Mouse (Mus musculus) lung, postnatal 0 days (tissue): ENCODE results near the gene Baz1b. TPM values are rescaled to one million over a fixed set of nuclear protein-coding genes. Genes with fewer than 3 reads are reported as not detected.

Experiments
- ATAC-seq: fragments of 200-750 bp; cut with Nextera tagmentation; 2 replicates; pipeline ENCODE4 v1.8.0; 2017; ENCODE audit warnings: moderate library complexity
- DNase-seq: peaks from one replicate; pipeline ENCODE4 v3.0.0-alpha.2; 2016; ENCODE audit warnings: low spot score
- H3K27ac ChIP-seq: fragments of 300-500 bp; sonication (generic); 2 replicates; pipeline ENCODE4 v1.5.1; 2014; ENCODE audit warnings: antibody characterized with exemption, mild to moderate bottlenecking, low read length, mixed read lengths
- H3K27me3 ChIP-seq: fragments of 300-500 bp; sonication (generic); replicated peaks from 2 replicates; pipeline ENCODE4 v1.6.1; 2014; ENCODE audit warnings: low read length, mixed read lengths; ENCODE audit not compliant: insufficient read depth
- H3K36me3 ChIP-seq: fragments of 300-500 bp; sonication (generic); 2 replicates; pipeline ENCODE4 v1.6.1; 2014; ENCODE audit warnings: low read length, mixed read lengths; ENCODE audit not compliant: insufficient read depth
- H3K4me1 ChIP-seq: fragments of 300-500 bp; sonication (generic); 2 replicates; pipeline ENCODE4 v1.6.1; 2014; ENCODE audit warnings: antibody characterized with exemption, low read depth, low read length, mixed read lengths; ENCODE audit not compliant: insufficient read depth
- H3K4me2 ChIP-seq: fragments of 300-500 bp; sonication (generic); replicated peaks from 2 replicates; pipeline ENCODE4 v1.6.1; 2014; ENCODE audit warnings: low read depth, mild to moderate bottlenecking, low read length, moderate library complexity, mixed read lengths
- H3K4me3 ChIP-seq: fragments of 300-500 bp; sonication (generic); 2 replicates; pipeline ENCODE4 v1.5.1; 2014; ENCODE audit warnings: low read depth, low read length
- H3K9ac ChIP-seq: fragments of 300-500 bp; sonication (generic); replicated peaks from 2 replicates; pipeline ENCODE4 v1.6.1; 2014; ENCODE audit warnings: low read depth, mild to moderate bottlenecking
- H3K9me3 ChIP-seq: fragments of 300-500 bp; sonication (generic); 2 replicates; pipeline ENCODE4 v1.6.1; 2016; ENCODE audit warnings: low read length, mixed read lengths
- CTCF ChIP-seq: IDR thresholded peaks from 2 replicates; pipeline ENCODE4 v1.5.1; 2016; ENCODE audit warnings: antibody characterized with exemption, mild to moderate bottlenecking
- EP300 ChIP-seq: IDR thresholded peaks from 2 replicates; pipeline ENCODE4 v1.6.1; 2016; ENCODE audit warnings: antibody characterized with exemption, mild to moderate bottlenecking, control low read depth
- WGBS: fragments of 180-500 bp; shearing (Covaris S2); extraction: QIAGEN DNeasy Blood & Tissue Kit; methylation state at CpG from one replicate; pipeline ENCODE4 v1.1.7; 2014; 5-methylcytosine and 5-hydroxymethylcytosine counted together
- polyA plus RNA-seq: library from polyadenylated mRNA; unstranded; fragments of >200 nt; fragmentation: Nextera tagmentation; extraction: Ambion mirVana; gene quantifications from 2 replicates; pipeline ENCODE4 v1.2.1, GENCODE M21; 2015

Gene Baz1b
- polyA plus RNA-seq, 1 experiment from 2014 or later = 14.6 TPM

DNA sequence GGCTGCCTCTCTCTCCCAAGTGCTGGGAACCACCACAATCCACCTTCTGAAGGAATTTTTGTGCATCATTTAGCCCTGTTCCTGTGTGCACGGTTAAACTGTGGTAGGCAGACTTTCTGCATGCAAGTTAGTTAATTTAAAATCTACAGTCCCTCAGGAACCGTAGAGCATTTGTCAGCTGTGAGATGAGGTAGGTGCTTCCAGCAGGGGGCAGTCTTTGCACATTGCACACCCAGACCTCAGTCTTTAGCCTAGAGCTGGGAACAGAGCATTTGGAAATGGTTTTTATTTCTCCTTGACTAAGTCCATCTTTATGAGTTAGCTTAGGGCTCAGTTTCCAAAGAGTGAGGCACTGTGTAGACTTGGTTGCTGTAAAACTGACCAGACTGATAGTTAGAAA lies 49.5 kb downstream of the Baz1b start:
- Histone ChIP-seq H3K27ac (no peak overlapping the region), H3K4me3 (no peak overlapping the region), H3K27me3 (no peaks in the 10 kb centered on the region), H3K9me3 (no peaks in the 10 kb centered on the region), H3K36me3 (peaks cover 53% of the 10 kb centered on the region), H3K4me2 (no peak overlapping the region), H3K4me1 (no peaks in the 10 kb centered on the region), H3K9ac (no peak overlapping the region)
- WGBS = 28% methylated on average over 2 of the region's 2 CpGs
- ATAC-seq = no peak
- TF ChIP-seq EP300 (no peak), CTCF (peak; percentile 86)
- DNase-seq = peak; percentile 63

DNA sequence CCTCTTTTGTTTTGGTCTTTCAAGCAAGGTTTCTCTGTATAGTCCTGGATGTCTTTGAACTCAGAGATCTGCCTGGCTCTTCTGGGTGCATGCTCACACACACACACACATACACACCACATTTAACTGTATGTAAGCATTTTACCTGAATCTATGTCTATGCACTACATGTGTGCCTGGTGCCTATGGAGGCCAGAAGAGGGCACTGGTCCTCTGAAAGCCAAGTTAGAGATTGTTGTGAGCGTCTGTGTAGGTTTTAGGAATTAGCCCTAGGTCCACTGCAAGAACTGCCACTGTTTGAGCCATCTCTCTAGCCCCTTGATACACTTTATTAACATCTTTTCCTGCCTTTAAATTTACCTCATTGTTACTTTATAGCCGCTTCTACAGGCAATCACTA lies 51.8 kb downstream of the Baz1b start:
- Histone ChIP-seq H3K4me1 (no peaks in the 10 kb centered on the region), H3K4me2 (no peak overlapping the region), H3K9ac (no peak overlapping the region), H3K36me3 (peaks cover 56% of the 10 kb centered on the region), H3K27ac (no peak overlapping the region), H3K27me3 (no peaks in the 10 kb centered on the region), H3K4me3 (no peak overlapping the region), H3K9me3 (no peaks in the 10 kb centered on the region)
- DNase-seq = no peak
- WGBS = 89% methylated on average over 2 of the region's 2 CpGs
- TF ChIP-seq EP300 (no peak), CTCF (peak; percentile 40)
- ATAC-seq = no peak

GRCm38 (mm10) chr5:135241474-135241873 lies 54.4 kb downstream of the Baz1b start:
- no peak overlapping the region for H3K4me2 ChIP-seq
- no peaks in the 10 kb centered on the region for H3K27me3 ChIP-seq
- H3K4me3 ChIP-seq = no peak overlapping the region
- no peak overlapping the region for H3K27ac ChIP-seq
- TF ChIP-seq EP300 (no peak), CTCF (no peak)
- 79% methylated on average over 1 of the region's 1 CpGs for WGBS
- no peak for ATAC-seq
- H3K4me1 ChIP-seq = no peaks in the 10 kb centered on the region
- no peak overlapping the region for H3K9ac ChIP-seq
- no peaks in the 10 kb centered on the region for H3K9me3 ChIP-seq
- H3K36me3 ChIP-seq = peaks cover 65% of the 10 kb centered on the region
- no peak for DNase-seq

DNA sequence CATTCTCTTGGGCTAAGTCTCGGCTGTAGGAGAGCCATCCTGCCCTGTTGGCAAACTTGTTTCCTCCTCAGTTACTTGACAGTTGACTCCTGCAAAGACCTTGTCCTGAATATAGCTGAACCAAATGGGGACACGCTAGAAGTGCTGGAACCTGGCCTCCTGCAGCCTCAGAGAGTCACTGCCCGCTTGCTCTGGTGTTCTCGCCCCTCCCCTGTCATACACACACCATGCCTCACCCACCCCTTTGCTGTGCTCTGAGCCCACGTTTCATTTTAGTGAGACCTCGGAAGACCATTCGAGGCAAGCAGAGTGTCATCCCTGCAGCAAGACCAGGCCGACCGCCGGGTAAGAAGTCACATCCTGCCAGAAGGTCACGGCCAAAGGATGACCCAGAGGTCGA lies 55.1 kb downstream of the Baz1b start:
- no peak for TF ChIP-seq EP300
- TF ChIP-seq CTCF = no peak
- H3K9ac ChIP-seq = no peak overlapping the region
- ATAC-seq (no peak), DNase-seq (no peak)
- no peak overlapping the region for H3K4me3 ChIP-seq
- no peak overlapping the region for H3K4me2 ChIP-seq
- no peak overlapping the region for H3K27ac ChIP-seq
- H3K9me3 ChIP-seq = no peaks in the 10 kb centered on the region
- WGBS = 84% methylated on average over 12 of the region's 12 CpGs
- H3K36me3 ChIP-seq = peaks cover 61% of the 10 kb centered on the region
- H3K27me3 ChIP-seq = no peaks in the 10 kb centered on the region
- no peaks in the 10 kb centered on the region for H3K4me1 ChIP-seq

GRCm38 (mm10) chr5:135242608-135243007 lies 55.5 kb downstream of the Baz1b start:
- H3K27me3 ChIP-seq = no peaks in the 10 kb centered on the region
- DNase-seq (no peak), ATAC-seq (no peak)
- no peaks in the 10 kb centered on the region for H3K4me1 ChIP-seq
- WGBS = 93% methylated on average over 3 of the region's 3 CpGs
- H3K9ac ChIP-seq = no peak overlapping the region
- TF ChIP-seq EP300 (no peak), CTCF (no peak)
- H3K36me3 ChIP-seq = peaks cover 56% of the 10 kb centered on the region
- H3K4me3 ChIP-seq = no peak overlapping the region
- H3K9me3 ChIP-seq = no peaks in the 10 kb centered on the region
- H3K27ac ChIP-seq = no peak overlapping the region
- H3K4me2 ChIP-seq = no peak overlapping the region

DNA sequence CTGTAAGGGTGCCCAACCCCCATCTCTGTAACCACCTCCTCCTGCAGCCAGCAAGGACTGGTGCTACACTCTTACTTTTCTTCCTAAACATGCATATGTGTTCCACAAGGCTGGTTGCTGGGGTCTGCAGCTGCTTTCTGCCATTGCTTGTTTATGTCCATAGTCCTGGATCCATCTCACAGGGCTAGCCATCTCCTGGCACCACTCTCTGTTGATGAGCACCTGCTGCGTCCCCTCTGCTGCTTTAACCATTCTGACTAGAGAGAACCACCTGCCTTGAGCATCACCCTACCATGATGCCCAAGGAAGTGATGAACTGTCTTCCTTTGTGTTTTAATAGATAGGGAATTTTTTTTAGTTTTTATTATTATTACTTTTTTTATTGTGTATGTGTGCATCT lies 56.1 kb downstream of the Baz1b start:
- no peak overlapping the region for H3K27ac ChIP-seq
- H3K4me2 ChIP-seq = no peak overlapping the region
- H3K27me3 ChIP-seq = no peaks in the 10 kb centered on the region
- no peak overlapping the region for H3K4me3 ChIP-seq
- peaks cover 53% of the 10 kb centered on the region for H3K36me3 ChIP-seq
- H3K9ac ChIP-seq = no peak overlapping the region
- ATAC-seq = no peak
- H3K9me3 ChIP-seq = no peaks in the 10 kb centered on the region
- TF ChIP-seq EP300 = no peak
- TF ChIP-seq CTCF = no peak
- WGBS = 100% methylated on average over 1 of the region's 1 CpGs
- DNase-seq = no peak
- no peaks in the 10 kb centered on the region for H3K4me1 ChIP-seq

DNA sequence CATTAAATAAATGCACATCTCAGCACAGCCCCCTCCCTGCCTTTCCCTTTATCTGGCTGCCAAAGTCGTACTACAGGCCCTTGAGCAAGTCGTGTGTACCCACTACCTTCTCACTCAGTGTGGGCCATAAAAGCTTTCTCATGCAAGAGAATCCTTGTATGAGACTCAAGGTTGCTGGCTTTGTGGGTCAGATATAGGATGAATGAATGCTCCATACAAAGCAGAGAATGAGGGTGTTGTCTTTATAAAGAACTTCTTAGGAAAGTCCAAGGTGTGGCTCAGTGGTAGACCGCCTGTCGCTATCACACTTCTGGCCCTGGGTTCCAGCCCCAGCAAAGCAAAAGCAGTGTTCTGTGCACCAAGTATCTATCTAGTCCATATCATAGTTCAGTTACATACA lies 59.5 kb downstream of the Baz1b start:
- Histone ChIP-seq H3K4me2 (no peak overlapping the region), H3K4me3 (no peak overlapping the region), H3K9ac (no peak overlapping the region), H3K27ac (no peak overlapping the region), H3K36me3 (peaks cover 35% of the 10 kb centered on the region), H3K9me3 (no peaks in the 10 kb centered on the region), H3K27me3 (peaks cover 12% of the 10 kb centered on the region; the same call in 1 of the 2 replicates), H3K4me1 (no peaks in the 10 kb centered on the region; the same call in 1 of the 2 replicates)
- no peak for ATAC-seq
- DNase-seq = no peak
- 59% methylated on average over 4 of the region's 4 CpGs for WGBS
- TF ChIP-seq CTCF (no peak), EP300 (no peak)
